Mouse (Mus musculus) hindbrain, postnatal 0 days (tissue): ENCODE measurements around the gene Olfr1106. TPM values are rescaled to one million over a fixed set of nuclear protein-coding genes. Genes with fewer than 3 reads are reported as not detected.

Source experiments
- ATAC-seq: fragments of 200-750 bp; cut with Nextera tagmentation; 2 replicates; pipeline ENCODE4 v1.8.0; 2017; ENCODE audit warnings: mild to moderate bottlenecking, moderate TSS enrichment, moderate library complexity
- DNase-seq: peaks from one replicate; pipeline ENCODE4 v3.0.0-alpha.2; 2015; ENCODE audit warnings: low spot score
- H3K27ac ChIP-seq: fragments of 300-500 bp; sonication (generic); 2 replicates; pipeline ENCODE4 v1.5.1; 2014; ENCODE audit warnings: mild to moderate bottlenecking
- H3K27me3 ChIP-seq: fragments of 300-500 bp; sonication (generic); 2 replicates; pipeline ENCODE4 v1.6.1; 2014; ENCODE audit warnings: low read length, mixed read lengths; ENCODE audit not compliant: insufficient read depth
- H3K36me3 ChIP-seq: fragments of 300-500 bp; sonication (generic); 2 replicates; pipeline ENCODE4 v1.6.1; 2014; ENCODE audit warnings: low read length, mixed read lengths; ENCODE audit not compliant: insufficient read depth
- H3K4me1 ChIP-seq: fragments of 300-500 bp; sonication (generic); 2 replicates; pipeline ENCODE4 v1.6.1; 2014; ENCODE audit warnings: antibody characterized with exemption, low read length, mixed read lengths; ENCODE audit not compliant: insufficient read depth
- H3K4me2 ChIP-seq: fragments of 300-500 bp; sonication (generic); 2 replicates; pipeline ENCODE4 v1.6.1; 2014; ENCODE audit warnings: low read depth, mild to moderate bottlenecking, low read length, moderate library complexity, mixed read lengths
- H3K4me3 ChIP-seq: fragments of 300-500 bp; sonication (generic); 2 replicates; pipeline ENCODE4 v1.5.1; 2014; ENCODE audit warnings: low read length
- H3K9ac ChIP-seq: fragments of 300-500 bp; sonication (generic); replicated peaks from 2 replicates; pipeline ENCODE4 v1.6.1; 2014; ENCODE audit warnings: mild to moderate bottlenecking, low read length, moderate library complexity, mixed read lengths
- H3K9me3 ChIP-seq: fragments of 300-500 bp; sonication (generic); 2 replicates; pipeline ENCODE4 v1.6.1; 2016; ENCODE audit warnings: low read length, mixed read lengths
- CTCF ChIP-seq: IDR thresholded peaks from 2 replicates; pipeline ENCODE4 v1.5.1; 2016; ENCODE audit warnings: antibody characterized with exemption, control low read depth, low read depth
- WGBS: fragments of 180-500 bp; shearing (Covaris S2); extraction: QIAGEN DNeasy Blood & Tissue Kit; methylation state at CpG from one replicate; pipeline ENCODE4 v1.1.7; 2014; 5-methylcytosine and 5-hydroxymethylcytosine counted together
- polyA plus RNA-seq: library from polyadenylated mRNA; unstranded; fragments of >200 nt; fragmentation: Nextera tagmentation; extraction: Ambion mirVana; gene quantifications from 2 replicates; pipeline ENCODE4 v1.2.1, GENCODE M21; 2015
- total RNA-seq: library from RNA; depleted of rRNA; stranded (reverse); fragments of >200 nt; gene quantifications from 2 replicates; pipeline ENCODE4 v1.2.3, GENCODE M21; 2014; rRNA removed

The Olfr1106 gene
- not detected in 2 replicates for total RNA-seq
- not detected in 2 replicates for polyA plus RNA-seq

DNA sequence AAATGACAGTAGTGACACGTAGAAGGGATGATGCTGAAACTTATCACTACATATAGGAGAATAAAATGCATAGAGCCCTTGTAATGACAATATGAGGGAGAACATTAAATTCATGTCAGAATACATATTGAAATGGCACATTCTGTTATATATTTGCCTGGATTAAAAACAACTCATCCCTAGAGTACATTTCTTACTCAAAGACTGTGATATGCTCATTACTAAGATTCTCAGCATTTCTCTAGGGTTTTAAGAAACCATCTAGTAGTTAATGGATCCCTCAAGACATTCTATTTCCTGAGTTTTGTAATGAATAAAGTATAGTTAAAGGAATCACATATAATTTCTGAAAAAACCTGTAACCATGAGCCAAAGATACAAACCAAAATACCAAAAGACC is at the start of gene Olfr1106:
Gene Olfr1106 (minus strand): TSS at position 101 of the 400 bp plus-strand sequence.
- TF ChIP-seq CTCF = no peak
- no peak within 1 kb of the TSS for H3K4me3 ChIP-seq
- no peak within 1 kb of the TSS for H3K4me2 ChIP-seq
- H3K36me3 ChIP-seq = no peaks in the 10 kb centered on the region
- H3K9ac ChIP-seq = no peak within 1 kb of the TSS
- H3K27ac ChIP-seq = no peak within 1 kb of the TSS
- DNase-seq = no peak
- no peaks in the 10 kb centered on the region for H3K4me1 ChIP-seq
- ATAC-seq = no peak
- 78% methylated on average over 1 of the region's 1 CpGs for WGBS
- H3K27me3 ChIP-seq = no peaks in the 10 kb centered on the region
- 0 out of 2 replicates have a peak, but pooled peaks cover 4% of the 10 kb centered on the region for H3K9me3 ChIP-seq

DNA sequence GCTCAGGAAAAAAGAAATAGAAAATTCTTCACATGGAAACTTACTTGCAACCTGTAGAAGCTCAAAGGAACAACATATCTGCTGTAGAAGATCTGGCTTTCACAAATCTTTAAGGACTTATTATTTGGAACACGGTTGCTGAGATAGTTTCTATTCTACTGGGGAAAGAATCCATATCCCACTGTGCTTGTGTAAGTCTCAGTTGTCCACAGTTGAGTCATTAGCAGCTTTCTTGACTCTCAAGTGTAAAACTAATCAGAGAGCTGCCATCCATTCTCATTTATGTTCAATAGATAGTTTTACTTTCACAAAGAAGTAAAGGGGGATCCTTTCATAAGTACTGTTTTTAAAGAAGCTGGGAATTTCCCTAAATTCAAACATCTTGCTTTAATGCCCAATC is 43.8 kb upstream of the Olfr1106 start, which contains the start of gene Olfr1109:
Gene Olfr1109 (minus strand): TSS at position 101 of the 400 bp plus-strand sequence.
- ATAC-seq = no peak
- TF ChIP-seq CTCF = no peak
- WGBS = 50% methylated on average over 1 of the region's 1 CpGs
- Histone ChIP-seq H3K4me1 (no peaks in the 10 kb centered on the region), H3K9ac (no peak within 1 kb of the TSS), H3K27me3 (no peaks in the 10 kb centered on the region), H3K27ac (no peak within 1 kb of the TSS), H3K9me3 (no peaks in the 10 kb centered on the region), H3K4me2 (no peak within 1 kb of the TSS), H3K4me3 (no peak within 1 kb of the TSS), H3K36me3 (no peaks in the 10 kb centered on the region)
- DNase-seq = no peak

- WGBS = 80% methylated on average over 1 of the region's 1 CpGs
- H3K9me3 ChIP-seq = no peaks in the 10 kb centered on the region
Observed at GRCm38 (mm10) chr2:87075717-87076116, 23.6 kb upstream of the Olfr1106 start, which contains the start of gene Olfr1107. Gene Olfr1107, minus strand, starts transcription at chr2:87075817.

GRCm38 (mm10) chr2:87036431-87036830 is 15.6 kb downstream of the Olfr1106 start, which contains the start of gene Olfr1105:
Gene Olfr1105, minus strand, starts transcription at chr2:87036531.
- no peak for DNase-seq
- Histone ChIP-seq H3K9me3 (no peaks in the 10 kb centered on the region), H3K27ac (no peak within 1 kb of the TSS), H3K4me3 (no peak within 1 kb of the TSS), H3K4me1 (no peaks in the 10 kb centered on the region), H3K27me3 (no peaks in the 10 kb centered on the region), H3K4me2 (no peak within 1 kb of the TSS), H3K9ac (no peak within 1 kb of the TSS), H3K36me3 (no peaks in the 10 kb centered on the region)
- no peak for ATAC-seq
- TF ChIP-seq CTCF = no peak

More at GRCm38 (mm10) chr2:87075717-87076116, 23.6 kb upstream of the Olfr1106 start, which contains the start of gene Olfr1107:
- Histone ChIP-seq H3K27ac (no peak within 1 kb of the TSS), H3K4me1 (no peaks in the 10 kb centered on the region), H3K36me3 (no peaks in the 10 kb centered on the region), H3K27me3 (no peaks in the 10 kb centered on the region), H3K4me2 (no peak within 1 kb of the TSS), H3K9ac (no peak within 1 kb of the TSS), H3K4me3 (no peak within 1 kb of the TSS)
- TF ChIP-seq CTCF = no peak
- ATAC-seq (no peak), DNase-seq (no peak)

- WGBS = 85% methylated on average over 1 of the region's 1 CpGs
- TF ChIP-seq CTCF = no peak
Observed at GRCm38 (mm10) chr2:87026980-87027379, 25.1 kb downstream of the Olfr1106 start, which contains the start of gene Olfr1104. Gene Olfr1104, minus strand, starts transcription at chr2:87027080.

GRCm38 (mm10) chr2:86998098-86998497 is 54.0 kb downstream of the Olfr1106 start, which contains the start of gene Olfr1102:
Gene Olfr1102, plus strand, starts transcription at chr2:86998398.
- no peak within 1 kb of the TSS for H3K9ac ChIP-seq
- H3K4me1 ChIP-seq = no peaks in the 10 kb centered on the region
- no peak for ATAC-seq
- H3K27ac ChIP-seq = no peak within 1 kb of the TSS
- TF ChIP-seq CTCF = no peak
- no peak for DNase-seq
- H3K4me3 ChIP-seq = no peak within 1 kb of the TSS
- H3K36me3 ChIP-seq = no peaks in the 10 kb centered on the region
- no peaks in the 10 kb centered on the region for H3K9me3 ChIP-seq
- H3K4me2 ChIP-seq = no peak within 1 kb of the TSS
- H3K27me3 ChIP-seq = no peaks in the 10 kb centered on the region

More at GRCm38 (mm10) chr2:87026980-87027379, 25.1 kb downstream of the Olfr1106 start, which contains the start of gene Olfr1104:
- Histone ChIP-seq H3K27ac (no peak within 1 kb of the TSS), H3K4me1 (no peaks in the 10 kb centered on the region), H3K27me3 (no peaks in the 10 kb centered on the region), H3K9me3 (no peaks in the 10 kb centered on the region), H3K36me3 (no peaks in the 10 kb centered on the region), H3K4me3 (no peak within 1 kb of the TSS), H3K9ac (no peak within 1 kb of the TSS), H3K4me2 (no peak within 1 kb of the TSS)
- DNase-seq (no peak), ATAC-seq (no peak)

Other genes with a start within 250 kb of the Olfr1106 start
- not detected in 2 replicates for gene Olfr141, start 242.3 kb downstream of the Olfr1106 start, total RNA-seq
- gene Olfr141, start 242.3 kb downstream of the Olfr1106 start, polyA plus RNA-seq = not detected in 2 replicates
- not detected in 2 replicates for gene Olfr1094, start 227.6 kb downstream of the Olfr1106 start, total RNA-seq
- gene Olfr1094, start 227.6 kb downstream of the Olfr1106 start, polyA plus RNA-seq = not detected in 2 replicates
- not detected in 2 replicates for gene Olfr1095, start 200.6 kb downstream of the Olfr1106 start, total RNA-seq
- not detected in 2 replicates for gene Olfr1095, start 200.6 kb downstream of the Olfr1106 start, polyA plus RNA-seq
- gene Gm13723, start 177.5 kb downstream of the Olfr1106 start, total RNA-seq = not detected in 2 replicates
- gene Gm13723, start 177.5 kb downstream of the Olfr1106 start, polyA plus RNA-seq = not detected in 2 replicates
- not detected in 2 replicates for gene Olfr1097, start 160.1 kb downstream of the Olfr1106 start, total RNA-seq
- not detected in 2 replicates for gene Olfr1097, start 160.1 kb downstream of the Olfr1106 start, polyA plus RNA-seq
- gene Olfr1098, start 127.7 kb downstream of the Olfr1106 start, total RNA-seq = not detected in 2 replicates
- gene Olfr1098, start 127.7 kb downstream of the Olfr1106 start, polyA plus RNA-seq = not detected in 2 replicates
- gene Olfr1099, start 91.6 kb downstream of the Olfr1106 start, total RNA-seq = not detected in 2 replicates
- not detected in 2 replicates for gene Olfr1099, start 91.6 kb downstream of the Olfr1106 start, polyA plus RNA-seq
- not detected in 2 replicates for gene Olfr1100, start 72.3 kb downstream of the Olfr1106 start, total RNA-seq
- gene Olfr1100, start 72.3 kb downstream of the Olfr1106 start, polyA plus RNA-seq = not detected in 2 replicates
- gene Olfr1101, start 61.1 kb downstream of the Olfr1106 start, total RNA-seq = not detected in 2 replicates
- not detected in 2 replicates for gene Olfr1101, start 61.1 kb downstream of the Olfr1106 start, polyA plus RNA-seq
- not detected in 2 replicates for gene Olfr1102, start 53.9 kb downstream of the Olfr1106 start, total RNA-seq
- not detected in 2 replicates for gene Olfr1102, start 53.9 kb downstream of the Olfr1106 start, polyA plus RNA-seq
- not detected in 2 replicates for gene Olfr1104, start 25.2 kb downstream of the Olfr1106 start, total RNA-seq
- not detected in 2 replicates for gene Olfr1104, start 25.2 kb downstream of the Olfr1106 start, polyA plus RNA-seq
- not detected in 2 replicates for gene Olfr1105, start 15.7 kb downstream of the Olfr1106 start, total RNA-seq
- gene Olfr1105, start 15.7 kb downstream of the Olfr1106 start, polyA plus RNA-seq = not detected in 2 replicates
- gene Olfr1107, start 23.5 kb upstream of the Olfr1106 start, total RNA-seq = not detected in 2 replicates
- not detected in 2 replicates for gene Olfr1107, start 23.5 kb upstream of the Olfr1106 start, polyA plus RNA-seq
- gene Olfr1109, start 43.7 kb upstream of the Olfr1106 start, total RNA-seq = not detected in 2 replicates
- gene Olfr1109, start 43.7 kb upstream of the Olfr1106 start, polyA plus RNA-seq = not detected in 2 replicates
- not detected in 2 replicates for gene Olfr259, start 62.3 kb upstream of the Olfr1106 start, total RNA-seq
- gene Olfr259, start 62.3 kb upstream of the Olfr1106 start, polyA plus RNA-seq = not detected in 2 replicates
- gene Olfr1110, start 88.0 kb upstream of the Olfr1106 start, total RNA-seq = not detected in 2 replicates
- not detected in 2 replicates for gene Olfr1110, start 88.0 kb upstream of the Olfr1106 start, polyA plus RNA-seq
- not detected in 2 replicates for gene Olfr1111, start 100.4 kb upstream of the Olfr1106 start, total RNA-seq
- gene Olfr1111, start 100.4 kb upstream of the Olfr1106 start, polyA plus RNA-seq = not detected in 2 replicates
- not detected in 2 replicates for gene Olfr1112, start 135.5 kb upstream of the Olfr1106 start, total RNA-seq
- gene Olfr1112, start 135.5 kb upstream of the Olfr1106 start, polyA plus RNA-seq = not detected in 2 replicates
- gene Olfr1113, start 156.7 kb upstream of the Olfr1106 start, total RNA-seq = not detected in 2 replicates
- not detected in 2 replicates for gene Olfr1113, start 156.7 kb upstream of the Olfr1106 start, polyA plus RNA-seq
- not detected in 2 replicates for gene Olfr1115, start 195.7 kb upstream of the Olfr1106 start, total RNA-seq
- not detected in 2 replicates for gene Olfr1115, start 195.7 kb upstream of the Olfr1106 start, polyA plus RNA-seq
- not detected in 2 replicates for gene Olfr1116, start 215.3 kb upstream of the Olfr1106 start, total RNA-seq
- gene Olfr1116, start 215.3 kb upstream of the Olfr1106 start, polyA plus RNA-seq = not detected in 2 replicates